Mouse (Mus musculus): Measurements from ENCODE around the gene Sebox.

- no peak for TF ChIP-seq EP300 (IDR thresholded peaks at IDR 0.05; ENCODE audit: low read length)
- no peak for TF ChIP-seq SMC3 (IDR thresholded peaks at IDR 0.05; ENCODE audit: low read depth, low read length)
Observed at GRCm38 (mm10) chr11:78512025-78512957, 9.0 kb downstream of the Sebox start, which contains the start of the genes Tmem199 and Poldip2.

Measured in CH12.LX (cell line).